Comparison of ENCODE assay signal across 7 mouse cellular contexts in the genomic region with DNA sequence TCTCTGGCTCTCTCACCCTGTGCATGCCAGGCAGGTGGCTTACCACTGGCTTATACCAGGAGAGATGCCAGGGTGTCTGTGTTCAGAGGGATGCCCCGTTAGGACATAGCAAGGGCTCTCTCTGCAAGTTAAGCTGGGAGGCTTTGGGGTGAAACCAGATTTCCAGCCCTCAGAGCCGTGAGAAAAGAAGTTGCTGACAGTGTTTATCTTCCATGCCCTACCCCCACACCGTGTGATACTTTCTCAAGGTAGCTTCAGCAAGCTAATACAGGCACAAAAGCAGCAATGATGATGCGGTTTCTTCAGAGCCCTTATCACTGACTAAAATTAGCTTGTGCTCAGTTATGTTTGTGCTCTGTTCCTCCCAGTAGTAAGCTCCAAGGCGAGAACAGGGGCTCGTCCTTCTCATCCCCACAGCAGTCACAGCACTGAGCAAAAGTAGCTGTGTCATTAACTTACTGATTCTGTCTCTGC. TPM values are rescaled to one million over a fixed set of nuclear protein-coding genes. Genes with fewer than 3 reads are reported as not detected.
DNase-seq lines count a peak whose midpoint lies in the region; ATAC-seq and TF ChIP-seq lines count a peak whose summit lies in the region.

No protein-coding gene starts in this region.

- peak overlapping the region; percentile 13 for H3K4me3 ChIP-seq in heart, postnatal 0 days (ENCODE audit: low read depth, low read length)
- no peak overlapping the region for H3K4me3 ChIP-seq in hindbrain, embryonic 12.5 days
- H3K4me3 ChIP-seq in forebrain, embryonic 16.5 days (replicated peaks; ENCODE audit: low read length), result no peak overlapping the region

- peak overlapping the region; percentile 42 for H3K9ac ChIP-seq in heart, postnatal 0 days (replicated peaks; ENCODE audit: low read depth, low read length)
- H3K9ac ChIP-seq in hindbrain, embryonic 12.5 days, result no peak overlapping the region
- H3K9ac ChIP-seq in forebrain, embryonic 16.5 days (replicated peaks; ENCODE audit: low read depth, low read length), result no peak overlapping the region

- no peak for TF ChIP-seq EP300 in heart, postnatal 0 days (IDR thresholded peaks at IDR 0.05; ENCODE audit: low read depth)

- no peak for TF ChIP-seq CTCF in heart, postnatal 0 days (IDR thresholded peaks at IDR 0.05; ENCODE audit: low read depth)

- peak overlapping the region; percentile 47 for H3K4me2 ChIP-seq in heart, postnatal 0 days (ENCODE audit: low read depth, low read length)
- no peak overlapping the region for H3K4me2 ChIP-seq in hindbrain, embryonic 12.5 days (replicated peaks)
- H3K4me2 ChIP-seq in forebrain, embryonic 16.5 days (ENCODE audit: low read length), result no peak overlapping the region

- H3K4me1 ChIP-seq in heart, postnatal 0 days (ENCODE audit: control insufficient read depth, insufficient read depth), result no peaks in the 10 kb centered on the region
- no peaks in the 10 kb centered on the region for H3K4me1 ChIP-seq in hindbrain, embryonic 12.5 days
- H3K4me1 ChIP-seq in forebrain, embryonic 16.5 days (replicated peaks; ENCODE audit: control insufficient read depth, insufficient read depth, low read length), result no peaks in the 10 kb centered on the region

- H3K27ac ChIP-seq in heart, postnatal 0 days (ENCODE audit: low read depth), result peak overlapping the region; percentile 98
- no peak overlapping the region for H3K27ac ChIP-seq in hindbrain, embryonic 12.5 days
- H3K27ac ChIP-seq in forebrain, embryonic 16.5 days (ENCODE audit: low read length), result no peak overlapping the region

- no peaks in the 10 kb centered on the region for H3K36me3 ChIP-seq in heart, postnatal 0 days (replicated peaks; ENCODE audit: control insufficient read depth, insufficient read depth, low read length)
- H3K36me3 ChIP-seq in hindbrain, embryonic 12.5 days, result no peaks in the 10 kb centered on the region
- no peaks in the 10 kb centered on the region for H3K36me3 ChIP-seq in forebrain, embryonic 16.5 days (ENCODE audit: control insufficient read depth, insufficient read depth)

- H3K27me3 ChIP-seq in heart, postnatal 0 days (ENCODE audit: control insufficient read depth, insufficient read depth, low read length), result no peaks in the 10 kb centered on the region
- H3K27me3 ChIP-seq in hindbrain, embryonic 12.5 days, result no peaks in the 10 kb centered on the region
- H3K27me3 ChIP-seq in forebrain, embryonic 16.5 days (replicated peaks; ENCODE audit: control insufficient read depth, insufficient read depth, low read length), result no peaks in the 10 kb centered on the region

- peak; percentile 30 to 34 for DNase-seq in spleen, postnatal 10 days (ENCODE audit: low spot score in 2 of 2)
- no peak for DNase-seq in spleen, adult 18-20 months
- peak; percentile 52 for DNase-seq in cerebellum, adult 9-11 months
- peak; percentile 79 for DNase-seq in heart, postnatal 0 days (ENCODE audit: low spot score)
- DNase-seq in right cerebral cortex, adult 18-20 months, result no peak

- WGBS in heart, postnatal 0 days, result 12% methylated on average over 6 of the region's 6 CpGs
- WGBS in hindbrain, embryonic 12.5 days, result 70% methylated on average over 6 of the region's 6 CpGs
- WGBS in forebrain, embryonic 16.5 days, result 66% methylated on average over 6 of the region's 6 CpGs

- H3K9me3 ChIP-seq in heart, postnatal 0 days (replicated peaks; ENCODE audit: control insufficient read depth, low read length), result no peaks in the 10 kb centered on the region
- H3K9me3 ChIP-seq in hindbrain, embryonic 12.5 days (replicated peaks), result no peaks in the 10 kb centered on the region
- H3K9me3 ChIP-seq in forebrain, embryonic 16.5 days (ENCODE audit: control insufficient read depth, low read length), result no peaks in the 10 kb centered on the region

- ATAC-seq in heart, postnatal 0 days (ENCODE audit: insufficient read depth, low read depth), result peak; percentile 87
- ATAC-seq in hindbrain, embryonic 12.5 days (ENCODE audit: low FRiP score), result no peak
- ATAC-seq in forebrain, embryonic 16.5 days, result no peak

RNA-seq across cellular contexts. Expression of gene Efcab2, which starts 42.4 kb away (rescaled TPM):
- total RNA-seq in heart, postnatal 0 days (2014; rRNA removed; ENCODE audit: low replicate concordance), result 3.4 and 5.8 TPM in 2 replicates
- polyA plus RNA-seq in heart, postnatal 0 days (2015; fragmentation: Nextera tagmentation; extraction: Ambion mirVana), result 28.5 and 33.1 TPM in 2 replicates
- polyA plus RNA-seq in hindbrain, embryonic 12.5 days (2016; fragmentation: Nextera tagmentation; extraction: Ambion mirVana), result 8.7 and 10.1 TPM in 2 replicates
- polyA plus RNA-seq in forebrain, embryonic 16.5 days (2015; fragmentation: Nextera tagmentation; extraction: Ambion mirVana), result 7.1 TPM in 2 replicates

Comparison
In these comparisons a context has a peak if more than half of its experiments do, and no peak if none do; other contexts are left out.
1. DNase-seq: peak in spleen, postnatal 10 days (2 of 2), cerebellum, adult 9-11 months (single experiment) and heart, postnatal 0 days (single experiment); none in spleen, adult 18-20 months (0 of 2) and right cerebral cortex, adult 18-20 months (single experiment).